Mouse (Mus musculus) adrenal gland, adult 18-20 months (tissue): ENCODE results near the gene Olfr593. TPM values are rescaled to one million over a fixed set of nuclear protein-coding genes. Genes with fewer than 3 reads are reported as not detected.
"Not testable (repeated sequence)": the region's sequence is repeated elsewhere in the genome, so short reads cannot be mapped to it uniquely, and the experiment has no call there.

Experiments used
- DNase-seq, 2 experiments: peaks; one replicate each; pipeline ENCODE4 v3.0.0; 2021 to 2022; ENCODE audit warnings: low spot score in 2 of 2
- long read RNA-seq, 2 experiments: library from polyadenylated mRNA; stranded (forward); transcript quantifications; one replicate each; pipeline ENCODE4 v2.0.0; 2021
- microRNA-seq, 2 experiments: library from miRNA; unstranded; fragments of <30 nt; microRNA quantifications; one replicate each; pipeline ENCODE4 v1.2.0; 2021; ENCODE audit warnings: borderline number of aligned reads in 2 of 2
- total RNA-seq, 2 experiments: library from RNA; stranded (reverse); gene quantifications; 1 replicate in 1 of 2; 2 replicates in 1 of 2; pipeline ENCODE4 v1.2.3; 2021

Olfr593 gene
- not detected for total RNA-seq
- long read RNA-seq, experiment 1, result 0 reads
- long read RNA-seq, experiment 2, result 0 reads

DNA sequence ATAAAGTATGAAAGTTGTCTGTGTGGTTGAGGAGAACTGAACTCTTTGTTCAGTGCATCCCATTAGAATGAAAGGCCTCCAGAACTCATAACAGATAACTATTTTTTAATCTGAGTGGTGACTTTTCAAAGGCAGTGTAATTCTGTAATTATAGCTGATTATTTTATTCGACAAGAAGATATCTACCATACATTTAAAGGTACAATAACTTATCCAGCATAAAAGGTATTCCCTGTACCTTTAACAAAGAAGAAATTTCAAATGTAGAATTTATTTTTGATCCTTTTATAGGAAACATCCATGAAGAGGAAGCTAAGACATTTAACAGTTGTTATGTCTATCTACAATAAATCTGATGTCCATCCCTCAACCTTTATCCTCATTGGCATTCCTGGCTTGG lies at the start of gene Olfr593:
TSS of gene Olfr593 (plus strand) at position 301 of the 400 bp plus-strand sequence.
- no peak for DNase-seq

DNA sequence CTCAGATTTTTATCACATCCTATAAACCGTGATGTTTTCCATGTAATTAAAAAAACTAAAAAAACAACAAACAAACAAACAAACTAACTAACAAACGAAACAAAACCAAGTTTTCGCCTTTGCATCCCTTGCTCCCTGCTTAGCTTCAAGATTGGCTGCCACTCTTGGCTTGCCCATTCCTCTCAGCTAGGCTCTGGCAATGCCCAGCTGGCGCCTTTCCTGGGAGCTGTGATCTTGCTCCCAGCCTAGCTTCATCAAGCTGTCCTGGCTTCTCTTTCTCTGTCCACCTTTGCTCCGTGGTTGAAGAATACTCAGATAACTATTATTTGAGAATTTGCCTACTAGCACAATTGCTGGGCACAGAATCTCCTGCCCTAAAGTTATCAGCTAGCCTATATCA lies 42.0 kb upstream of the Olfr593 start:
- no peak for DNase-seq

DNA sequence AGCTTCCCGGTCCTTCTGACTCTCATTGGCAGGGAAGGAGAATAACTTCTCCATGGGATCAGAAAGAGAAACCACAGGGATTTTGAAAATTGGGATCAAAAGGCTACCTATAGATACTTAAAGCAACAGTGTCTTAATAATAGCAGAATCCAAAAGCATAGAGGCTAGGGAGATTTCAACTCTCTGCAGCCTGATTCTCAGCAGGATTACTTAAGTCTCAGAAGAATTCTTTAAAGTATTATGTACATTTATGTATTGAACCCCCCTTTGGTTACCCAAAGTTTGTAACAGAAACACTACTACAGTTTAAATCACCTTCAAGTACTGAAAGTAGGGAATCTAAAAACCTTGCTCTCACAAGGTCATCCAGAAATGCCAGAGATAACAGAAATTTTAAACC lies 33.4 kb upstream of the Olfr593 start, which contains the start of gene Olfr591:
TSS of gene Olfr591 (minus strand) at position 101 of the 400 bp plus-strand sequence.
- no peak for DNase-seq

DNA sequence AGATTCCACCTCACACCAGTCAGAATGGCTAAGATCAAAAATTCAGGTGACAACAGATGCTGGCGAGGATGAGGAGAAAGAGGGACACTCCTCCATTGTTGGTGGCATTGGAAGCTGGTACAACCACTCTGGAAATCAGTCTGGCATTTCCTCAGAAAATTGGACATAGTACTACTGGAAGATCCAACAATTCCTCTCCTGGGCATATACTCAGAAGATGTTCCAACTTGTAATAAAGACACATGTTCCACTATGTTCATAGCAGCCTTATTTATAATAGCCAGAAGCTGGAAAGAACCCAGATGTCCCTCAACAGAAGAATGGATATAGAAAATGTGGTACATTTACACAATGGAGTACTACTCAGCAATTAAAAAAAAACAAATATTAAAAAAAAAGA lies 27.2 kb upstream of the Olfr593 start, which contains the start of gene Olfr592:
TSS of gene Olfr592 (plus strand) at position 301 of the 400 bp plus-strand sequence.
- DNase-seq, result not testable (repeated sequence)

DNA sequence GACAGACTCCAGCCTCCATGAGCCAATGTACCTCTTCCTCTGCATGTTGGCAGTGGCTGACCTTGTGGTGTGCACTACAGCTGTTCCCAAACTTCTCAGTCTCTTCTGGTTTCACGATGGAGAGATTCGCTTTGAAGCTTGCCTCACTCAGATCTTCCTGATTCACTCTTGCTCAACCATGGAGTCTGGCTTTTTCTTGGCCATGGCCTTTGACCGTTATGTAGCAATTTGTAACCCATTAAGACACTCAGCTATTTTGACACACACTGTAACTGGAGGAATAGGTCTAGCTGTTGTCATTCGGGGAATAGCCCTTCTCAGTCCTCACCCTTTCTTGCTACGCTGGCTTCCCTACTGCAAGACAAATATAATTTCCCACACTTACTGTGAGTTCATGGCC lies 388 bp downstream of the Olfr593 start:
- not testable (repeated sequence) for DNase-seq

DNA sequence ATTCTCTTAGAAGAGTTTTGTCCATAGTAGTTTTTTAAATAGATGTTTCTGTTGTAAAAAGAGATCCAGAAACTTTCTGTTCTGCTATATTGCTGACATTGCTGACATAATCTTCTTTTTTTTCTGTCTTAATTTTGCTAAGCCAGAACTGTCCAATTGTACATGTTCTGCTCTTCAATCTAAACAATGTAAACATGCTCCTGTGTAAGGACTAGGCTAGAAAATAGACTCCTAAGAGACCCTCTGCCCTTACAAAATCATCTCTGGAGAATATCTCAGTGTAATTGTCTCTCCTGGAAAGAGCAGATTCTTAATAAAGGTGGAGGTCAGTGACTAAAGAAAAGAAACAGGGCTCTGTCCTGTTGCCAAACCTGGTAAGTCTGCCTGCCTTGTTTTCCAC lies 5.0 kb downstream of the Olfr593 start, which contains the start of gene Olfr594:
TSS of gene Olfr594 (plus strand) at position 301 of the 400 bp plus-strand sequence.
- no peak for DNase-seq

DNA sequence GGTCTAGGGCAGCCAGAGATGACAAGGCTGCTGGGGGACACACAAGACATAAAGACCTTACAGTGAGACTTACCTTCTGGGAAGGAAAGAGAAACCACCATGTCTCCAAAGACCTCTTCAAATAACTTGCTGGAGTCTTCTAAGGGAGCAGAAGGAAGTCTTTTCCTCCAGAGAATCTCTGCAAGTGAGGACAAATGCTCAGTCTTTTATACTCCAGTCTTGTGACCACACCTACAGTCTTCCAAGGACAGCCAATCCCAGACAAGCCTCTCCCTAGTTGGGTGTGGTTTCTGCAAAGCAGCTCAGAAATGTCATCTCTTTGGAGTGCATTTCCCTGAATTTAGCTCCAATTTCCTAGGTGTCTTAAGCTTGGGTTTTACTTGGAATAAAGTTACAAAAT lies 40.7 kb downstream of the Olfr593 start, which contains the start of gene Usp17ld:
TSS of gene Usp17ld (minus strand) at position 101 of the 400 bp plus-strand sequence.
- not testable (repeated sequence) for DNase-seq

Small RNA genes within 50 kb of the gene (microRNA-seq; reads per million reads assigned to microRNA genes)
- 0 reads per million in 2 experiments for gene Gm25171

Other genes with a start within 250 kb of the Olfr593 start
- gene Olfr576, start 249.2 kb upstream of the Olfr593 start, total RNA-seq, result not detected
- gene Olfr577, start 235.9 kb upstream of the Olfr593 start, total RNA-seq, result not detected
- gene Olfr578, start 222.5 kb upstream of the Olfr593 start, total RNA-seq, result not detected
- not detected for gene Olfr582, start 173.8 kb upstream of the Olfr593 start, total RNA-seq
- gene Olfr583, start 160.6 kb upstream of the Olfr593 start, total RNA-seq, result not detected
- gene Olfr584, start 130.0 kb upstream of the Olfr593 start, total RNA-seq, result not detected
- not detected for gene Olfr585, start 114.1 kb upstream of the Olfr593 start, total RNA-seq
- not detected for gene Olfr586, start 86.2 kb upstream of the Olfr593 start, total RNA-seq
- not detected for gene Olfr588-ps1, start 71.0 kb upstream of the Olfr593 start, total RNA-seq
- not detected for gene Olfr589, start 55.5 kb upstream of the Olfr593 start, total RNA-seq
- not detected for gene Olfr591, start 33.5 kb upstream of the Olfr593 start, total RNA-seq
- gene Olfr592, start 27.1 kb upstream of the Olfr593 start, total RNA-seq, result not detected
- not detected for gene Olfr594, start 5.1 kb downstream of the Olfr593 start, total RNA-seq
- gene Usp17ld, start 40.6 kb downstream of the Olfr593 start, total RNA-seq, result not detected
- gene Olfr596, start 93.8 kb downstream of the Olfr593 start, total RNA-seq, result not detected
- not detected for gene Olfr597, start 104.5 kb downstream of the Olfr593 start, total RNA-seq
- not detected for gene Olfr598, start 111.7 kb downstream of the Olfr593 start, total RNA-seq
- not detected for gene Olfr599, start 124.1 kb downstream of the Olfr593 start, total RNA-seq
- not detected for gene Olfr600, start 137.8 kb downstream of the Olfr593 start, total RNA-seq
- gene Olfr601, start 150.8 kb downstream of the Olfr593 start, total RNA-seq, result not detected
- gene Olfr603, start 174.3 kb downstream of the Olfr593 start, total RNA-seq, result not detected
- not detected for gene Usp17lc, start 203.2 kb downstream of the Olfr593 start, total RNA-seq
- gene Olfr605, start 233.6 kb downstream of the Olfr593 start, total RNA-seq, result not detected
- gene Olfr606, start 237.2 kb downstream of the Olfr593 start, total RNA-seq, result not detected